Mouse (Mus musculus): Measurements from ENCODE around the gene Rab42.

GRCm38 (mm10) chr4:132309849-132310472 lies 6.8 kb upstream of the Rab42 start:
- TF ChIP-seq GATA1 (IDR thresholded peaks at IDR 0.05; ENCODE audit: borderline replicate concordance, low read length), result no peak
- no peak for TF ChIP-seq FLI1 (IDR thresholded peaks at IDR 0.05; ENCODE audit: low read length)
